Mouse (Mus musculus) stomach, postnatal 0 days (tissue): ENCODE data around the gene Mas1. TPM values are rescaled to one million over a fixed set of nuclear protein-coding genes. Genes with fewer than 3 reads are reported as not detected.

Experiments used
- ATAC-seq: fragments of 200-750 bp; cut with Nextera tagmentation; 2 replicates; pipeline ENCODE4 v1.8.0; 2017; ENCODE audit not compliant: low FRiP score, low TSS enrichment
- DNase-seq: peaks from one replicate; pipeline ENCODE4 v3.0.0-alpha.2; 2016; ENCODE audit warnings: low spot score
- H3K27ac ChIP-seq: fragments of 300-500 bp; sonication (generic); replicated peaks from 2 replicates; pipeline ENCODE4 v1.5.1; 2014; ENCODE audit warnings: mild to moderate bottlenecking, control low read depth
- H3K27me3 ChIP-seq: fragments of 300-500 bp; sonication (generic); 2 replicates; pipeline ENCODE4 v1.6.1; 2014; ENCODE audit warnings: low read length; ENCODE audit not compliant: control insufficient read depth, insufficient read depth
- H3K36me3 ChIP-seq: fragments of 300-500 bp; sonication (generic); 2 replicates; pipeline ENCODE4 v1.6.1; 2014; ENCODE audit warnings: low read length, mixed read lengths; ENCODE audit not compliant: control insufficient read depth, insufficient read depth
- H3K4me1 ChIP-seq: fragments of 300-500 bp; sonication (generic); replicated peaks from 2 replicates; pipeline ENCODE4 v1.6.1; 2014; ENCODE audit warnings: antibody characterized with exemption; ENCODE audit not compliant: control insufficient read depth, insufficient read depth
- H3K4me2 ChIP-seq: fragments of 300-500 bp; sonication (generic); replicated peaks from 2 replicates; pipeline ENCODE4 v1.6.1; 2014; ENCODE audit warnings: low read depth, mild to moderate bottlenecking, control low read depth, moderate library complexity
- H3K4me3 ChIP-seq: fragments of 300-500 bp; sonication (generic); 2 replicates; pipeline ENCODE4 v1.5.1; 2014; ENCODE audit warnings: low read depth, low read length, control low read depth
- H3K9ac ChIP-seq: fragments of 300-500 bp; sonication (generic); 2 replicates; pipeline ENCODE4 v1.6.1; 2014; ENCODE audit warnings: mild to moderate bottlenecking, low read length, control low read depth, mixed read lengths
- H3K9me3 ChIP-seq: fragments of 300-500 bp; sonication (generic); 2 replicates; pipeline ENCODE4 v1.6.1; 2016; ENCODE audit warnings: low read length; ENCODE audit not compliant: control insufficient read depth
- CTCF ChIP-seq: IDR thresholded peaks from 2 replicates; pipeline ENCODE4 v1.5.1; 2016; ENCODE audit warnings: antibody characterized with exemption, low read depth, mild to moderate bottlenecking, moderate library complexity
- EP300 ChIP-seq: optimal IDR thresholded peaks from 2 replicates; pipeline ENCODE3; 2016; ENCODE audit warnings: antibody characterized with exemption
- WGBS: fragments of 180-500 bp; shearing (Covaris S2); extraction: QIAGEN DNeasy Blood & Tissue Kit; methylation state at CpG from one replicate; pipeline ENCODE4 v1.1.7; 2014; 5-methylcytosine and 5-hydroxymethylcytosine counted together
- polyA plus RNA-seq: library from polyadenylated mRNA; unstranded; fragments of >200 nt; fragmentation: Nextera tagmentation; extraction: Ambion mirVana; gene quantifications from 2 replicates; pipeline ENCODE4 v1.2.1, GENCODE M21; 2015

The Mas1 gene
- polyA plus RNA-seq, 1 experiment from 2014 or later = 0.12 TPM

GRCm38 (mm10) chr17:12834317-12834716 is 33.6 kb downstream of the Mas1 start:
- H3K9ac ChIP-seq = no peak overlapping the region
- no peak overlapping the region for H3K4me3 ChIP-seq
- no peak overlapping the region for H3K4me2 ChIP-seq
- H3K27ac ChIP-seq = no peak overlapping the region
- ATAC-seq = no peak
- no peaks in the 10 kb centered on the region for H3K36me3 ChIP-seq
- H3K4me1 ChIP-seq = 0 out of 2 replicates have a peak, but pooled peaks cover 4% of the 10 kb centered on the region
- 78% methylated on average over 3 of the region's 3 CpGs for WGBS
- H3K27me3 ChIP-seq = no peaks in the 10 kb centered on the region
- H3K9me3 ChIP-seq = no peaks in the 10 kb centered on the region
- no peak for TF ChIP-seq EP300
- no peak for TF ChIP-seq CTCF
- DNase-seq = no peak

- no peak overlapping the region for H3K9ac ChIP-seq
- H3K4me2 ChIP-seq = no peak overlapping the region
- H3K27ac ChIP-seq = no peak overlapping the region
- no peaks in the 10 kb centered on the region for H3K36me3 ChIP-seq
- ATAC-seq (peak; percentile 60; the same call in 1 of the 2 replicates), DNase-seq (no peak)
- no peak overlapping the region for H3K4me3 ChIP-seq
- no peaks in the 10 kb centered on the region for H3K9me3 ChIP-seq
- 0 out of 2 replicates have a peak, but pooled peaks cover 4% of the 10 kb centered on the region for H3K4me1 ChIP-seq
- no peaks in the 10 kb centered on the region for H3K27me3 ChIP-seq
- TF ChIP-seq CTCF (no peak), EP300 (no peak)
- 90% methylated on average over 4 of the region's 4 CpGs for WGBS
Observed at GRCm38 (mm10) chr17:12832657-12833056, 35.3 kb downstream of the Mas1 start.

GRCm38 (mm10) chr17:12832231-12832630 is 35.7 kb downstream of the Mas1 start:
- peak; percentile 66 for ATAC-seq
- Histone ChIP-seq H3K27ac (no peak overlapping the region), H3K4me1 (0 out of 2 replicates have a peak, but pooled peaks cover 4% of the 10 kb centered on the region), H3K9ac (no peak overlapping the region), H3K36me3 (no peaks in the 10 kb centered on the region), H3K27me3 (no peaks in the 10 kb centered on the region), H3K4me3 (no peak overlapping the region), H3K4me2 (no peak overlapping the region), H3K9me3 (no peaks in the 10 kb centered on the region)
- WGBS = 54% methylated on average over 3 of the region's 3 CpGs
- DNase-seq = peak; percentile 34
- 0 out of 2 replicates have a peak, but pooled peaks have one; percentile 23 for TF ChIP-seq CTCF
- TF ChIP-seq EP300 = no peak

GRCm38 (mm10) chr17:12830351-12830750 is 37.6 kb downstream of the Mas1 start:
- Histone ChIP-seq H3K27ac (no peak overlapping the region), H3K4me3 (no peak overlapping the region), H3K4me2 (no peak overlapping the region), H3K9me3 (no peaks in the 10 kb centered on the region), H3K27me3 (no peaks in the 10 kb centered on the region), H3K9ac (no peak overlapping the region), H3K36me3 (no peaks in the 10 kb centered on the region), H3K4me1 (0 out of 2 replicates have a peak, but pooled peaks cover 4% of the 10 kb centered on the region)
- TF ChIP-seq EP300 (no peak), CTCF (no peak)
- ATAC-seq (no peak), DNase-seq (no peak)
- WGBS = 52% methylated on average over 5 of the region's 5 CpGs

- Histone ChIP-seq H3K27me3 (no peaks in the 10 kb centered on the region), H3K27ac (no peak overlapping the region), H3K4me1 (no peaks in the 10 kb centered on the region), H3K4me3 (no peak overlapping the region), H3K4me2 (no peak overlapping the region), H3K9ac (no peak overlapping the region), H3K9me3 (no peaks in the 10 kb centered on the region), H3K36me3 (peaks cover 2% of the 10 kb centered on the region)
- WGBS = 92% methylated on average over 4 of the region's 4 CpGs
- DNase-seq = peak; percentile 9
- no peak for ATAC-seq
- TF ChIP-seq CTCF (no peak), EP300 (no peak)
Observed at GRCm38 (mm10) chr17:12815885-12816284, 52.1 kb downstream of the Mas1 start.

- 73% methylated on average over 3 of the region's 3 CpGs for WGBS
- Histone ChIP-seq H3K9ac (no peak overlapping the region), H3K36me3 (peaks cover 2% of the 10 kb centered on the region), H3K4me3 (no peak overlapping the region), H3K27me3 (no peaks in the 10 kb centered on the region), H3K9me3 (no peaks in the 10 kb centered on the region), H3K27ac (no peak overlapping the region), H3K4me1 (no peaks in the 10 kb centered on the region), H3K4me2 (no peak overlapping the region)
- ATAC-seq = no peak
- TF ChIP-seq EP300 (no peak), CTCF (no peak)
- DNase-seq = peak; percentile 8
Observed at GRCm38 (mm10) chr17:12814502-12814901, 53.4 kb downstream of the Mas1 start.
